Mouse (Mus musculus) Muller cell, postnatal 12 days (primary cell): ENCODE results near the gene Rbm15b.
A peak's percentile ranks its signal among the peaks of the same experiment; 100 is the strongest.

Source experiments
- DNase-seq: peaks from one replicate; pipeline ENCODE4 v3.0.0-alpha.2; 2015; ENCODE audit errors: inconsistent ontology term

Gene Rbm15b

DNA sequence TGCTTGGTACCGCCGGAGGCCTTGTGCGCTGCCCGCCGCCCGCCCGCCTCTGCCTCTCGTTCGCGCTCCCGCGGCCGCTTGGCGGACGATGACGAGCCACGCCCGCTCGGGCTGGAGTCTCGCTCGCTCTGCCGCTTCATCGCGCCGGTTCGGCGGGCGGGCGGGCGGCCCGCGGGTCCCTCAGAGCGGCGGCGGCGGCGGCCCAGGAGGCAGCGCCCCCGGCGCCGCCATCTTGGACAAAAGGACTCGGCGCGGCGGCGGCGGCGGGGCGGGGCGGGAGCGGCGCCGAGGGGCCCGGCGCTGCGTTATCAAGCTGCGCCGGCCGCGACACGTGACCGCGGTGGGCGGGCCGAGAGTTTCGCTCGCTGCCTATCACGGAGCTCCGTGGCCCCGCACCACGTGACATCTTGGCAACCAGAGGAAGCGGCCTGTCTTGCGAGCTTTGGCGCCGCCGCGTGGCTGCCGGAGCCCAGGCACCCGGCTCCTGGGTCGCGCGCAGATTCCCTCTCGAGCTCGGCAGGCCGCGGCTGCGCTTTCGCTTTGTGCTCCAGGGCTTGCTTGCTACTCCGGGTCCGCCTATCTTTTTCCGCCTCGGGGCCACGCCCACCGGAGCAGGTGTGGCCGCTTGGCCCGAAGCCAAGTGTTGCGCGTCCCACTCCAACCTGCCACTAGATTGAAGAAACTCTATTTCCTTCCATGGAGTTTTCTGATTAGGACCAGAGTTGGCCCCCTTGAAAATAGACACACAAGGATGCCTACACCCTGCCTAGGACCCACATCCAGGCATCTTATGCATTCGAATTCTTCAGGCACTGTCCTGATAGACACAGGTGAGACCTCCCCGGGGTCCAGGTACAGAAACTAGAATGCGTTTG, at the start of gene Rbm15b:
TSS of gene Rbm15b (minus strand) at position 601 of the 875 bp plus-strand sequence.
- peak; percentile 99 for DNase-seq

DNA sequence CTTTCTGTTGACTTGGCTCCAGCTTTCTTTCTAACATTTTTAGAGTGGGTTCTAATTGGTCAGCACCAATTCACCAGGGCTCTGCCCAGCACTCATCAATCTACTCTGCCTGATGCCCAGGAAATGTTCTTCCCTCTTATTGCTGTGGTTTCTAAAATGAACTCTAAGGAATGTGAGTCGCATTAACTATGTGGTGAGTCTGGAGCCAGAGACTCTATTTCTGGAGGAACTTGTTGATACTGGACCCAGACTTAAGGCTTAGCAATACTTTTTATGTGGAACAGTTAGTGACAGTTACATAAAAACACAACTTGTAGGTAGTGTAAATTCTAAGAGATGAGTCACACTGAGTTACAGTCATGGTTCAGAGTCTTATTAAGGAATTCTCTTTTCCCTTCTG, 47.8 kb upstream of the Rbm15b start:
- DNase-seq = peak; percentile 62

DNA sequence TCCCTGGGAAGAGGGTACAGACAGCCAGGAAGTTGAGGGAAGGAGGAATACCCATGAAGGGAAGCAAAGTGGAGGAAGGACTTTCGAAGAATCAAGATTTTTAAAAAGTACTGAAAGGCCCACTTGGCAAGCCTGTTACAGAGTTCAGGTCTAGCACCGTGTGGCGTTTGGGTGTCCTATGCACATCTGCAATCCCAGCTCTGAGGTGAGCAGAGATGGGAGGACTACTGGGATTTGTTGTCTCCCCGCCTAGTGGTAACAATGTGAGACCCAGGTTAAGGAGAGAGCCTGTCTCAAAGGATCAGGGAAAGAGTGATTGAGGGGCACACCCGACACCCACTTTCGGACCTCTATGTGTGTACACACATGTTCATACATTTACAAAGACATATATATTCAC, 27.6 kb upstream of the Rbm15b start:
- DNase-seq = no peak

DNA sequence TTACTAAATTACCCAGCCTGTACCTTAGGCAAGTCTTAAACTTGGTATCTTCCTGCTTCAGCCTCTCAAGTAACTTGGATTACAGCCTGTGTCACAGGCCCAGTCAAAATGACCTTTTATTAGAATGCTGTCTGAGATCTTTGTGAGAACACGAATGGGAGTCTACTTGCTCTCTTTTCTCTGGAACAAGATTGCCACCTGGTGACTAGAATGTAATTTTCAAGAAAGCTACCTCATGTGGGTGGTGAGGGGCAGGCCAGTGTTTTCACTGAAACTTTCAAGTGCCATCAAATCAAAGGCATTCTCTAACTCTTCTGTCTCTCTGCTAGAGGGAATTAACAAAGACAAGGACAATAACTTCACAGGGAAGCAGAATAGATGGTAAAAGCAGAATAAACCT, 26.5 kb upstream of the Rbm15b start:
- no peak for DNase-seq

GRCm38 (mm10) chr9:106911624-106912023, 24.4 kb upstream of the Rbm15b start:
- DNase-seq = no peak

GRCm38 (mm10) chr9:106908715-106909114, 21.5 kb upstream of the Rbm15b start:
- DNase-seq = no peak

DNA sequence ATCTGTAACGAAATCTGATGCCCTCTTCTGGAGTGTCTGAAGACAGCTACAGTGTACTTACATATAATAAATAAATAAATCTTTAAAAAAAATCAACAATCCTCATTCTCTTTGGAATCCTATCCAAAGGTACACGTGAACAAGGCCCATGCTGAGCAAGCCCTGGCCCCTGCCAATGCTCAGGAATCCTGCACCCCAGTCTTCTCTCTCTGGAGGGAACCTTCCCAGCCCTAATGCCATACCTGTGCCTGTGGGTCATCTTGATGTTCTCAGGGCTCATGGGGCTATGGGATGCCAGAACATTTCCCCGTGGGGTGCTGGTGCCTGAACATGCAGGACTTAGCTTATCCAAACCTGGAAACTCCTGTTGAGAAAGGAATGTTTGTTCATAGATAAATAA, 20.9 kb upstream of the Rbm15b start:
- no peak for DNase-seq

- no peak for DNase-seq
These were observed 19.4 kb upstream of the Rbm15b start for GRCm38 (mm10) chr9:106906597-106906996.

GRCm38 (mm10) chr9:106903791-106904134, 16.5 kb upstream of the Rbm15b start:
- peak; percentile 58 for DNase-seq

DNA sequence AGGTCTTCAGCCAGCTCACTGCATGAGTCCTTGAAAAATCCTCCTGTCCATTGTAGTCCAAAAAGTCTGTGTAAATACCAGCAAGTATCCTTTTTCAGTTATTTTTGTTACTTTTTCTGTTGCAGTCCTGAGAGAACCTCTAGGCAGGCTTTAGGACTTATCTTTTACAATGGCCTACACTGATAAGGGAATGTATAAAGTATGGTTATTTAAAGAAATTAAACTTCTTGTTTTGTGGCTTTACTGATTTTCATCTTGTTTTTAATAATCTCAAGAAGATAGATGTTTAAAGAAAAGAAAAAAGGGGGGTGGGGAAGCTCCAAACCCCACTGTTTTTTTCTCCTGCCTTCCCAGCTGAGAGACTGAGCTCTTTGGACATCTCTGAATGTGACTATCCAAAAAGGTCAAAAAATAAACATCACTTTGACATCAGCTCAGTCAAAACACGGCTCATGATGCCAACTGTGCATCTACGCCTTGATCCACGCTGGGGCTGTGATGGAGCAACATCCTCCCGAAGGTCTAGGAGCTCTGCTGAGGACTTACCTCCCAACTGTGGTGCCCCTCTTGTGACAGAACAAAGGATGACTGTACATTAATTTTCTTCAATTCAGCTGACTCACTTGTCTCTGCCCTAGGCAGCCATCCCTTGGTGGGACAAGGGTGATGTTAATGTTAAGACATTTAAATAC, 16.0 kb upstream of the Rbm15b start:
- DNase-seq = no peak

GRCm38 (mm10) chr9:106901596-106901995, 14.4 kb upstream of the Rbm15b start:
- DNase-seq = no peak

DNA sequence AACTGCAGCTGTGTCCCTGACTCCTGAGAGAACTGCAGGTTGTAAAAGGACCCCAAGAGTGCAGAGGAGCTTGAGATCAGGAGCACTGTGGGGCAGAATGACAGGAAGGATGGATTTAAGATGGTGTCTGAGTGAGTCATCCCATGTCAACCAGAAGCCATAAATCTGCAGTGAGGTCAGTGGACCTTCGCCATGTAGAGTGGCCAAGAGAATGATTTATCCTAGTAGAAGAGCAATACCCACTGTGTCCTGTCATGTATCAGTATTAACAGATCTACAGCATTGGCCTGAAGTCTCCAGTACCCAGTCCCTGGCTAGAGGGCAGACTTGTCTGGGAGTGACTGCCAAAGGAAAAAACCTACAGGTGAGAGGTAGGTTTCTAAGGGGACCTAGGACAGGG, 11.7 kb upstream of the Rbm15b start:
- DNase-seq = no peak

- no peak for DNase-seq
These were observed 6.1 kb upstream of the Rbm15b start for GRCm38 (mm10) chr9:106893327-106893726.

DNA sequence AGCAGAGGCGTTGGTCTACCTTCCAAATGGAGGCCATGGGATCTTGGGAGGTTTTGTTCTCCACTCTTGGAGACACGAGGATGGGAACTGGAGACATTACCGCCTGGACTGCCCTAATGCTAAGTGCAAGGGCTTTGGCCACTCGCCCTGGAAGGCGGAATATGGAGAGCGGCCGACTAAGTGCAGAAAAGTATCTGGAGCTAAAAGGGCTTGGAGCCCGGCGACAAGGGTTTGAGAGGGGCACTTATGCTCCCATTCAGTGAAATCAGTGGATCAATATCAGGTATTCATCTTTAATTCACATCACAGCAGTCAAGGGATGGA, 5.3 kb upstream of the Rbm15b start:
- no peak for DNase-seq

- DNase-seq = peak; percentile 99
These were observed 4.8 kb upstream of the Rbm15b start, which contains the start of gene Manf for GRCm38 (mm10) chr9:106891829-106892551. Manf (minus strand) TSS chr9:106891979.

DNA sequence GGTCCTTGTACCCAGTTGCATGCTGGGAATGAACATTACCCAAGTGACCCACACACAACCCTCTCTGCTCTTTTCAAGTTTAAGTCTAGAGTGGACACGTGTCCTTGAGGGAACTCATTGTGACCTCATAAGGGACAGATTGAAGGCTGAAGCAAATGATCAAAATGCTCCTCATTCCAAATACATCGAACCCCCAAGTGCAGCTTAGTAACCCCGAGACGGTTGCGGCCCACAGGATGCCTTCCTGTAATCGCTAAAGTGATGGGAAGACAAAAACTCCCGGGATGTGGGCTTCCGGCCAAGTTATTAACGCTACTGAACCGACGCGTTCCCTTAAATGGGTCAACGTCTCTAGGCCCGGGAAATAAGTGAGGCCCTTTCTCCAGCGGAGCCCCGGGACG, 4.1 kb upstream of the Rbm15b start:
- DNase-seq = no peak

GRCm38 (mm10) chr9:106890496-106891240, 3.4 kb upstream of the Rbm15b start:
- no peak for DNase-seq

DNA sequence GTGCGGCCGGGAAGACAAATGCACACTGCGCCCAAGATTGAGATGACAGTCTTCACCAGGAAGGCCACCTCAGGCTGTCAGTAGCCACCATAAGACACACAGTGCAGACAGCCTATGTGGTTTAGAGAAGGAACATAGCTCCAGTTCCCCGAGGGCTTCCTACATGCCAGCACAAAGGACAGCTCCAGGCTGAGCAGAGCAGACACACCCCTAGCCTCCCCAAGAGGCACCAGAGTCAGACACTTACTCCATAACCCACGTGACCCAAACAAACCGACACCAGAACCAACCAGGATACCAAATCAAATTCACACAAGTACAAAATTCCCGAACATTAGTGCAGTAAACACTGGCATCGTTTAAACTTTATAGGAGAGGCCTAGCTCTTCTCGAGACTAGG, 2.1 kb upstream of the Rbm15b start:
- DNase-seq = no peak

DNA sequence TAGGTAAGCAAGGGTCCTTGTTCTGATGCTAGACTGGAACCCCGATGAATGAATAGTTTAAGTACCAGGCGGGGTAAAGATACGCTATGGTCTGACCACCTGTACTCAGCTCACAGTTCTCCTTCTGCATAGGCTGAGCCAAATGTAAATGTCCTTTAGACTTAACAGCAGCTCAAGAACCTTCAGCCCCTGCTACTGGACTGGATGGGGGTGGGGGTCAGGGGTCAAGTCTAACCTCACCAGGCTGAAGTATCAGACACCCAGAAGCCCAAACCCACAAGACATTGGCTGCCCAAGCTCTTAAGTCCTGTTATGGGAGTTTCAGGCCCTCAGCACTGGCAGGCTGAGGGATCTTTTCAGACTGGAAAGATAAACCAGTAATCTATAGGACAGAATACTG, 1.1 kb upstream of the Rbm15b start:
- DNase-seq = no peak

DNA sequence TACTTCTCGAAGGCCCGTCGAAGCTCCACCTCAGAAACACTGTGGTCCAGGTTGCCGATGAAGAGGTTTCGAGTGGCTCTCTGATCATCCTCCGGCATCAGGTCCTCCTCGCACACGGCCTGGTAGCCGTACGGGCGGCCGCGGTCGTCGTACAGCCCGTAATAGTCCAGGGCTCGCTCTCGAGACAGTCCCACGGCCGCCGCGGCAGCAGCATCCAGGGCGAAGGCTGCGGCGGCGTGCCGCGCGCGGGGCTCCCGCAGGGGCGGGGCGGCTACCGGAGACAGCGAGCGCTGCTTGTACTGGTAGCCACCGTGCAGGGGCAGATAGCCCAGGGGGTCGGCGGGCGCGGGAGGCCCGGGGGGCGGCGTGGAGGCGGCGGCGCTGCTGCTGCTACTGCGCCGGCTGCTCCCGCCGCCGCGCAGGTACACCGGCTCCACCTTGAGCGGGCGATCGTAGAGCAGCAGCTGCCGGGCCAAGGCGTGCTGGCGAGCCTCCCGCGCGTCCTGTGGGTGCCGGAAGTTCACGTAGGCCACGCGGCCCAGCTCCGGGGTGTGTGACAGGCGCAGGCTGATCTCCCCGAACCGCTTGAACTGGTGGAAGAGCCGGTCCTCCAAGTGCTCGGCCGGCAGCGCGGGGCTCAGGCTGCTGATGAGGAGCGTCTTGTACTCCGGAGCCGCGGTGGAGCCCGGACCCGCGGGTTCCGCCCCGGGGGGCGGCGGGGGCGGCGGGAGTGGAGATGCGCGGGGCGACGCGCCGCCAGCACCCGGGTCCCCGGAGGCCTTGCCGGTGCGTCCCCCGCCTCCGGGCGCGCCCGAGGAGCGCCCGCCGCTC, 1.1 kb downstream of the Rbm15b start:
- peak; percentile 52 for DNase-seq
